Mouse (Mus musculus) heart, postnatal 14 days (tissue): Measurements from ENCODE around the gene Csn1s1. TPM values are rescaled to one million over a fixed set of nuclear protein-coding genes. Genes with fewer than 3 reads are reported as not detected.
A peak's percentile ranks its signal among the peaks of the same experiment; 100 is the strongest.

Experiments
- DNase-seq, 2 experiments: peaks; one replicate each; pipeline ENCODE4 v3.0.0; 2021 to 2022
- intact Hi-C: fragments of 180-260 bp; cut with DNase I; formaldehyde crosslinking; loops from one replicate; pipeline ENCODE4 v1.15.1; 2025
- long read RNA-seq, 2 experiments: library from polyadenylated mRNA; stranded (forward); transcript quantifications; one replicate each; pipeline ENCODE4 v2.0.0; 2021
- total RNA-seq, 2 experiments: library from RNA; stranded (reverse); gene quantifications; 2 replicates each; pipeline ENCODE4 v1.2.3; 2021

Csn1s1 gene
- total RNA-seq: not detected
- long read RNA-seq, experiment 1: 0 reads
- long read RNA-seq, experiment 2: 0 reads

GRCm38 (mm10) chr5:87665908-87666307, at the start of gene Csn1s1:
Gene Csn1s1 (plus strand): TSS chr5:87666208.
- DNase-seq: no peak
- intact Hi-C loops: no loop called here

DNA sequence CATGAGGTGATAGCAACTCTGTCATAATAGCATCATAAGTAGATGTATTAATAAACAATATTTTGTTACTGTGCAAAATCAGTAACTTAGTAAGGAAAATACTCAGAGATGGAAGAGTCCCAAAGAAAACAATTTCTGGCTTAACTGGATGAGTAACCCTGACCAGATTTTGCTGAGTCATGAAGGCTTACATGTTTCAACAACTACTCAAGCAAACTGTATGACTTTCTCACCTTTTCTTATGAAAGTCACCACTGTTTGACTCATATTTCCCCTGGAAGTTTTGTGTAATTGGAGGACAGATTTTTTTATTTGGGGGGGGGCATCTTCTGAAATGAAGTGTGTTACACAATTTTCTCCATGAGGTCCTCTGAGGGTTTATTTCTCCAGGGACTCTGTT, 43.3 kb upstream of the Csn1s1 start:
- intact Hi-C loops: no loop called here
- no peak for DNase-seq

DNA sequence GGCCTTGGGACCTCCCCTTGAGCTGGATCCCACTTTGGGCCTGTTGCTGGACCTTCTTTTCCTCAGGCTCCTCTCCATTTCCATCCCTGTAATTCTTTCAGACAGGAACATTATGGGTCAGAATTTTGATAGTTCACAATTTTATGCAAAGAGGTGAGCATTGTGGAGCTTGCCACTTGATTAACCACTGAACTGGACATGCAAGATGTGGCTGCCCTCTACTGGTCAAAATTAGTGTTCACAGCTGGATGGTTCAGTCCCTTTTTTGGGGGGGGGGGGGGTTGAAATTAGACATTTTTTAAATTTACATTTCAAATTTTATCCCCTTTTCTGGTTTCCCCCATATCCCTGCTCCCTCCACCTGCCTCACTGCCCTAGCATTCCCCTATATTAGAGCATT, 23.2 kb upstream of the Csn1s1 start:
- intact Hi-C loops: no loop called here
- DNase-seq: peak in 1 of 2 experiments; percentile 3

DNA sequence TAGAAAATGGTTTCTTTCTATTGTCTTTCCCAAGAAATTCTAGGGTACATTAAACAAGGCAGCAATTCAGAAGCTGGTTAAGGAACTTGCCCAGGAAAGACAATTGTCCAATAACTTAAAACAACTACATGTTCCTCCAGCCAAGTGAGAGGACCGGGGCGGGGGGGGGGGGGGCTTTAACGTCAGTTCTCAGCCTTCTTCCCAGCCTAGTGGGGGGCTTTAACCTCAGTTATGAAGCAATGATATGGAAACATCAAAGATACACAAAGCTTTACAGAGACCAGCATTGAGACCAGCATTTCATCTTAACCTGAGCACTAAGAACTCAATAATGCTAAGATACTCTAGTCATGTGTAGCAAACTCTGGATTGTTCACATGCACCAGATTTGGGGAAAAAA, 33.5 kb downstream of the Csn1s1 start, which contains the start of gene Csn2:
Csn2 (minus strand) TSS at position 101 of the 400 bp plus-strand sequence.
- intact Hi-C loops: no loop called here
- DNase-seq: no peak

DNA sequence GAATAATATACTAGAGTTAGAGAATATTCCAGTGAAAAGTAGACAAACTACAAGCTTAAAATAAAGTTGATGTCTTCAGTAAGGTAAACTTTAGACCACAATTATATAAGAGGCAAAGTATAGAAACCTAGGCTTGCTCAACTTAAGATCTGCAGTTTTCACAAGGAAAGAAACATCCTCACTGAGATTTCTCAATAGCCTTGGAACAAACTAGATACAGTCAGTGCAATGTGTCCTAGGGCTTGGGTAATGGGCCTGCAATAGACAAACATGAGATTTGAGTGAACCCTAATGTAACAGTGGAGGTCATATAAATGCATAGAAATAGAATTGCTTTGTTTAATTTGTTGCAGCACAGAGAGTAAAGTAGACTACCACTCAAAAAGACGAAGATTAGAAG, 39.9 kb downstream of the Csn1s1 start:
- no peak for DNase-seq
- intact Hi-C loops: no loop called here

Other genes starting within 250 kb of the Csn1s1 start
- not detected for gene Ugt2b38, start 242.0 kb upstream of the Csn1s1 start, total RNA-seq
- not detected for gene Ugt2a2, start 183.9 kb upstream of the Csn1s1 start, total RNA-seq
- gene Gm43638, start 179.4 kb upstream of the Csn1s1 start, total RNA-seq: not detected
- not detected for gene Ugt2a1, start 175.3 kb upstream of the Csn1s1 start, total RNA-seq
- gene Sult1b1, start 128.0 kb upstream of the Csn1s1 start, total RNA-seq: not detected
- gene Sult1d1, start 97.2 kb upstream of the Csn1s1 start, total RNA-seq: under 1 TPM in 1 of 2 experiments, not detected in 1; 0.36 TPM
- gene Sult1e1, start 74.6 kb upstream of the Csn1s1 start, total RNA-seq: not detected
- under 1 TPM in 1 of 2 experiments, not detected in 1; 0.27 TPM for gene Csn2, start 33.4 kb downstream of the Csn1s1 start, total RNA-seq
- gene Csn1s2a, start 108.4 kb downstream of the Csn1s1 start, total RNA-seq: not detected
- gene Csn1s2b, start 141.9 kb downstream of the Csn1s1 start, total RNA-seq: not detected
- gene Prr27, start 159.5 kb downstream of the Csn1s1 start, total RNA-seq: not detected
- not detected for gene Odam, start 218.8 kb downstream of the Csn1s1 start, total RNA-seq